Mouse (Mus musculus) olfactory bulb, adult 2 months (tissue): Measurements from ENCODE around the gene Polr3b.

Experiments used
- CTCF ChIP-seq: fragments of 200-500 bp; IDR thresholded peaks from 2 replicates; pipeline ENCODE4 v1.5.1; 2012; ENCODE audit warnings: low read depth, mild to moderate bottlenecking, low read length, moderate library complexity; ENCODE audit not compliant: insufficient read depth
- POLR2A ChIP-seq: fragments of 200-500 bp; IDR thresholded peaks from 2 replicates; pipeline ENCODE4 v1.6.1; 2012; ENCODE audit warnings: mild to moderate bottlenecking, low read depth, low read length, moderate library complexity; ENCODE audit not compliant: insufficient read depth

DNA sequence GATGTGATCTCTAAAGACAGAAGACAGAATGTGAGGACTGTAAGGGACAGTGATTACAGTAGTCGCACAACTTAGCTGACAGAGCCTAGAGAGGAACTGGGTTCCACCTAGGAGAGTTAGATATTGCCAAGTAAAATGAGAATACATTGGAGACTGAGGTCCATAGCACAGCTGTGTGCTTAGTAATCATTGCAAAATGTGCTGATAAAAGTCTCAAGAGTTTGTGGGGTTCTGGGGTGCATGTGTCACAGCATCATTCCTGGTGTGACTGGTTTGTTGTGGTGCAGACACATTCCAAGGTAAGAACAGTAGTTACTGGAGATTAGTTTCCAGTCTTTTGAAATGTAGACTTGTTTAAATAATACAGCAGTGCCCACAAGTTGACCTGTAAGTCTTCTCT is 82.5 kb downstream of the Polr3b start:
- TF ChIP-seq POLR2A, result no peak
- no peak for TF ChIP-seq CTCF
